Mouse (Mus musculus) kidney, embryonic 15.5 days (tissue): Measurements from ENCODE around the gene Zdhhc11. TPM values are rescaled to one million over a fixed set of nuclear protein-coding genes. Genes with fewer than 3 reads are reported as not detected.
"Not testable (repeated sequence)": the region's sequence is repeated elsewhere in the genome, so short reads cannot be mapped to it uniquely, and the experiment has no call there.

Experiments
- ATAC-seq: fragments of 200-750 bp; cut with Nextera tagmentation; replicated peaks from 2 replicates; pipeline ENCODE4 v1.8.0; 2017; ENCODE audit warnings: moderate TSS enrichment; ENCODE audit not compliant: low FRiP score
- H3K27ac ChIP-seq: fragments of 300-500 bp; sonication (generic); 2 replicates; pipeline ENCODE4 v1.5.1; 2015; ENCODE audit warnings: mild to moderate bottlenecking, inconsistent platforms
- H3K27me3 ChIP-seq: fragments of 300-500 bp; sonication (generic); 2 replicates; pipeline ENCODE4 v1.6.1; 2015; ENCODE audit warnings: inconsistent platforms
- H3K36me3 ChIP-seq: fragments of 300-500 bp; sonication (generic); 2 replicates; pipeline ENCODE4 v1.6.1; 2015; ENCODE audit warnings: inconsistent platforms
- H3K4me1 ChIP-seq: fragments of 300-500 bp; sonication (generic); 2 replicates; pipeline ENCODE4 v1.6.1; 2015; ENCODE audit warnings: inconsistent platforms
- H3K4me2 ChIP-seq: fragments of 300-500 bp; sonication (generic); 2 replicates; pipeline ENCODE4 v1.6.1; 2015; ENCODE audit warnings: moderate library complexity, mild to moderate bottlenecking, inconsistent platforms
- H3K4me3 ChIP-seq: fragments of 300-500 bp; sonication (generic); replicated peaks from 2 replicates; pipeline ENCODE4 v1.5.1; 2015; ENCODE audit warnings: mild to moderate bottlenecking, inconsistent platforms
- H3K9ac ChIP-seq: fragments of 300-500 bp; sonication (generic); 2 replicates; pipeline ENCODE4 v1.6.1; 2015; ENCODE audit warnings: mild to moderate bottlenecking, inconsistent platforms
- H3K9me3 ChIP-seq: fragments of 300-500 bp; sonication (generic); replicated peaks from 2 replicates; pipeline ENCODE4 v1.6.1; 2016; ENCODE audit warnings: inconsistent platforms
- WGBS: fragments of 180-500 bp; shearing (Covaris S2); methylation state at CpG from one replicate; pipeline ENCODE4 v1.1.7; 2015; ENCODE audit warnings: mixed read lengths; 5-methylcytosine and 5-hydroxymethylcytosine counted together
- polyA plus RNA-seq: library from polyadenylated mRNA; unstranded; fragments of >200 nt; fragmentation: Nextera tagmentation; extraction: Ambion mirVana; gene quantifications from 2 replicates; pipeline ENCODE4 v1.2.1, GENCODE M21; 2015

Gene Zdhhc11
- polyA plus RNA-seq, 1 experiment from 2014 or later, result not detected

DNA sequence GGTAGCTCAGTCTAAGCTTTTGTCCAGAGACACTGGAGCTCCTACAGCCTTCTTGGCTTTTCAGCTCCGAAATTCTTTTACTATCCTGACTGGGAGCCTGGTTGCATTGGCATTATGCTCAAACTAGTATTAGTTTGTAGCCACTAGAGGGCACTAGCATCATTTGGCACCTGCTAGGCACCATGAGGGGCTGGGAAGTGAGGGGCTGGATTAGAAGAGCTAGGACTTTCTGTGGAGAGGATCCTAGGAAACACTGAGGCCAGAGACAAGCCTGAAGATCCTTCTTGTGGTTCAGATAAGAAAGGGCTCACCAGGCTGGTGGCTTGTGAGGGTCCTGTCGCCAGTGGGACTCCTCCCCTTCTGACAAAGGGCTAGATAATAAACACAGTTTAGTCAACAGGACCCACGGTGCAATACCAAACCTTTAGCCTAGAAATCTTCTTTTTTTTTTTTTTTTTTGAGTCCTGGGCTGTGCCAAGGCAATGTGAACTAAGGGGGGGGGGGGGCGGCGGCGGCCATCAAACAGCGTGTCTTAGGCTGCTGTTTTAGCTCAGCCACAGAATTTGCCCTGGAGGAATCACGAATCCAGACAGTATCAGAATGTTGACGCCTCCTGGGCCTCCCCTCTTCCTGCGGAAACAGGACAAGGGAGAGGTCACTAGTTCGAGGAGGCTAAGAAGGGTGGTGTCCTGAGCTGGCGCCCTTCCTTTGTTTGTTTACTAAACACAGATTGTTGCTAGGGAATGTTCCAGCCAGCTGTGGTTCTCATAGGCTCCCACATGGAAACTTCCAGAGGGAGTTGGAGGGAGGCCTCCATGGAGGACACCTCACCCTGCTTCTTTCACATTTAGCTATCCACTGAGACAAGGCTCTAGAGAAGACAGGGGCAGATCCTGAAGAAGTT is 7.1 kb downstream of the Zdhhc11 start:
- Histone ChIP-seq H3K9me3 (no peaks in the 10 kb centered on the region), H3K4me3 (no peak overlapping the region), H3K9ac (no peak overlapping the region), H3K4me2 (peak overlapping the region; percentile 46), H3K36me3 (no peaks in the 10 kb centered on the region), H3K4me1 (peaks cover 10% of the 10 kb centered on the region; the same call in 1 of the 2 replicates), H3K27ac (peak overlapping the region; percentile 60; the same call in 1 of the 2 replicates), H3K27me3 (no peaks in the 10 kb centered on the region)
- peak; percentile 80 for ATAC-seq
- WGBS, result 40% methylated on average over 12 of the region's 12 CpGs

DNA sequence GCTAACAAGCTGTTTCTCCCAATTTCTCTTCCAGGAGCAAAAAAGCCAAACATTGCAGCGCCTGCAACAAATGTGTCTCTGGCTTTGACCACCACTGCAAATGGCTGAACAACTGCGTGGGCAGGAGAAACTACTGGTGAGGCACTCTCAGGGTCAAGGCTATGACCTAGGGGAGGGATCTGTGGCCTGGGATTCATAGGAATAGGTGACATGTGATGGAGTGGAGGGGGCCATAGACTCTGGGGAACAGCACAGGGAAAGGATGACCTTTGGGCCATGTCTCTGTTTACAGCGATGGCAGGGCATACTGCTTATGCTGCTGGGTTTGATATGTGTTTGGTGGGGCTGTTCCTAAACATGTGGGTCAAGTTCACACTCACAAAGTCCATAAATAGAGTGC is 10.9 kb downstream of the Zdhhc11 start:
- Histone ChIP-seq H3K4me1 (peaks cover 10% of the 10 kb centered on the region; the same call in 1 of the 2 replicates), H3K27ac (no peak overlapping the region), H3K9me3 (no peaks in the 10 kb centered on the region), H3K4me3 (no peak overlapping the region), H3K4me2 (no peak overlapping the region), H3K9ac (no peak overlapping the region), H3K27me3 (no peaks in the 10 kb centered on the region), H3K36me3 (no peaks in the 10 kb centered on the region)
- 88% methylated on average over 3 of the region's 3 CpGs for WGBS
- ATAC-seq, result no peak

DNA sequence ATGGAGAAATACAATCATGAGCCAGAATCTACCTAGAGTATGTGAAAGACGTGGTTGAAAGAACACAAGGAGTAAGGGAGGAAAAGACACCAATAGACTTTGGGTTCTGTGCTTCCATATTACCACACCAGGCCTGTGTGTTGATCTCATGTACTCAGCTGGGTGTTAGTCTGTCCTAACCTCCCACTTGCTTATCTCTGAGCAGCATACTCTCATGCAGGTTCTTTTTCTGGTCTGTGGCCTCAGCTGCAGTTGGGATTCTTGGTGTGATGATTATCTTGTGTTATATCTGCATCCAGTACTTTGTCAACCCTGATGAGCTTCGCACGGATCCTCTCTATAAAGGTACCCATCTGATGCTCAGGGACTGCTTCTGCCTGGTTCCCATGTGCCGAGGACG is 13.3 kb downstream of the Zdhhc11 start:
- 86% methylated on average over 5 of the region's 5 CpGs for WGBS
- Histone ChIP-seq H3K4me1 (no peaks in the 10 kb centered on the region), H3K9me3 (no peaks in the 10 kb centered on the region), H3K27ac (no peak overlapping the region), H3K4me2 (no peak overlapping the region), H3K36me3 (no peaks in the 10 kb centered on the region), H3K4me3 (no peak overlapping the region), H3K9ac (no peak overlapping the region), H3K27me3 (no peaks in the 10 kb centered on the region)
- ATAC-seq, result no peak

DNA sequence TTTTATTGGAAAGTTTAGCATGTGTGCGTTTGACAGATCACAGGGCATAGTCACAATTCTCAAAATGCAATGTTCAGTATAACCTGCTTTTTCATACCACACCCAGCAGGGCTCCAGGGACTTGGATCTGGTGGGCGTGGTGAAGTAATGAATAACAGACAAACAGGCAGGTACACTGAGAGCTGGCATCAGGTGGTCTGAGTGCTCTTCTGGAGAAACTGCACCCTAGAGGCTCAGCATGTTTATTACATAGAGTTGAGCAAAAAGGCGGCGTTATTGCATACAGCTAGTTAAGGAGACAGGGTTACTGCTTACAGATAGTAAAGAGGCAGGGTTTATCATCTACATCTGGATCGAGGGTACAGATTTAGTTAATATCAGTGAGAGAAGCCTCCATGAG is 26.7 kb downstream of the Zdhhc11 start:
- H3K4me3 ChIP-seq, result no peak overlapping the region
- no peak for ATAC-seq
- no peaks in the 10 kb centered on the region for H3K9me3 ChIP-seq
- H3K9ac ChIP-seq, result no peak overlapping the region
- H3K27me3 ChIP-seq, result no peaks in the 10 kb centered on the region
- H3K36me3 ChIP-seq, result no peaks in the 10 kb centered on the region
- WGBS, result 77% methylated on average over 5 of the region's 5 CpGs
- no peaks in the 10 kb centered on the region for H3K4me1 ChIP-seq
- no peak overlapping the region for H3K27ac ChIP-seq
- no peak overlapping the region for H3K4me2 ChIP-seq

DNA sequence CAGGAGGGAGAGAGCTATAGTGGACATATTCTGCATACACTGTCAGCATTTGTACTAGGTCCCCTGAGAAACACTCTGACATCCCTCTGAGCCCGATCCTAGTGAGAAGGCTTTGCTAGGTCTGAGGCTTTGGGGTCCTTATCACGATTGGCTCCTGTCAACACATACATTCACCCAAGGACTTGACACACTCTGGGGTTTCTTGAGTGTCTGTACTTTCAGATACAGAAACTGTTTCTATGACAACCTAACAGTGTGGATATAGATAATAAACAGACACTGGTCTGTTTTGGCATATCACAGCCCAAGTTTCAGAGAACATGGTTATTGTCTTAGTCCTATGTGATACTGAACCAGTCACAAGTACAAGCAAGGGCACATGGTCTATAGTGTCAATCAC is 27.1 kb downstream of the Zdhhc11 start:
- H3K36me3 ChIP-seq, result no peaks in the 10 kb centered on the region
- no peaks in the 10 kb centered on the region for H3K4me1 ChIP-seq
- H3K9me3 ChIP-seq, result no peaks in the 10 kb centered on the region
- no peak overlapping the region for H3K4me2 ChIP-seq
- H3K9ac ChIP-seq, result no peak overlapping the region
- ATAC-seq, result no peak
- 82% methylated on average over 2 of the region's 2 CpGs for WGBS
- no peaks in the 10 kb centered on the region for H3K27me3 ChIP-seq
- no peak overlapping the region for H3K27ac ChIP-seq
- no peak overlapping the region for H3K4me3 ChIP-seq

GRCm38 (mm10) chr13:73991267-73991666 is 27.6 kb downstream of the Zdhhc11 start:
- Histone ChIP-seq H3K9me3 (no peaks in the 10 kb centered on the region), H3K36me3 (no peaks in the 10 kb centered on the region), H3K4me1 (no peaks in the 10 kb centered on the region), H3K9ac (no peak overlapping the region), H3K4me2 (no peak overlapping the region), H3K27ac (no peak overlapping the region), H3K27me3 (no peaks in the 10 kb centered on the region), H3K4me3 (no peak overlapping the region)
- ATAC-seq, result no peak
- WGBS, result 80% methylated on average over 5 of the region's 5 CpGs

GRCm38 (mm10) chr13:73996456-73996855 is 32.8 kb downstream of the Zdhhc11 start:
- no peaks in the 10 kb centered on the region for H3K36me3 ChIP-seq
- H3K27me3 ChIP-seq, result peaks cover 9% of the 10 kb centered on the region; the same call in 1 of the 2 replicates
- WGBS, result 82% methylated on average over 4 of the region's 4 CpGs
- H3K4me3 ChIP-seq, result no peak overlapping the region
- H3K4me2 ChIP-seq, result no peak overlapping the region
- no peak overlapping the region for H3K9ac ChIP-seq
- no peak overlapping the region for H3K27ac ChIP-seq
- H3K4me1 ChIP-seq, result no peaks in the 10 kb centered on the region
- H3K9me3 ChIP-seq, result no peaks in the 10 kb centered on the region
- ATAC-seq, result no peak

GRCm38 (mm10) chr13:74000519-74000918 is 36.9 kb downstream of the Zdhhc11 start:
- ATAC-seq, result no peak

GRCm38 (mm10) chr13:74000961-74001360 is 37.3 kb downstream of the Zdhhc11 start:
- Histone ChIP-seq H3K27me3 (peaks cover 30% of the 10 kb centered on the region), H3K4me2 (no peak overlapping the region), H3K4me1 (no peaks in the 10 kb centered on the region), H3K9ac (no peak overlapping the region), H3K9me3 (no peaks in the 10 kb centered on the region), H3K27ac (no peak overlapping the region), H3K4me3 (no peak overlapping the region), H3K36me3 (no peaks in the 10 kb centered on the region)
- WGBS, result 83% methylated on average over 6 of the region's 6 CpGs
- no peak for ATAC-seq

More at GRCm38 (mm10) chr13:74000519-74000918, 36.9 kb downstream of the Zdhhc11 start:
- no peaks in the 10 kb centered on the region for H3K4me1 ChIP-seq
- no peak overlapping the region for H3K27ac ChIP-seq
- no peaks in the 10 kb centered on the region for H3K9me3 ChIP-seq
- no peak overlapping the region for H3K4me2 ChIP-seq
- H3K27me3 ChIP-seq, result peaks cover 26% of the 10 kb centered on the region
- H3K9ac ChIP-seq, result no peak overlapping the region
- H3K36me3 ChIP-seq, result no peaks in the 10 kb centered on the region
- no peak overlapping the region for H3K4me3 ChIP-seq

GRCm38 (mm10) chr13:74001492-74001891 is 37.8 kb downstream of the Zdhhc11 start:
- no peaks in the 10 kb centered on the region for H3K36me3 ChIP-seq
- no peak overlapping the region for H3K9ac ChIP-seq
- H3K4me3 ChIP-seq, result no peak overlapping the region
- no peak for ATAC-seq
- H3K27me3 ChIP-seq, result peaks cover 35% of the 10 kb centered on the region
- H3K27ac ChIP-seq, result no peak overlapping the region
- no peaks in the 10 kb centered on the region for H3K9me3 ChIP-seq
- no peak overlapping the region for H3K4me2 ChIP-seq
- 69% methylated on average over 4 of the region's 4 CpGs for WGBS
- no peaks in the 10 kb centered on the region for H3K4me1 ChIP-seq

DNA sequence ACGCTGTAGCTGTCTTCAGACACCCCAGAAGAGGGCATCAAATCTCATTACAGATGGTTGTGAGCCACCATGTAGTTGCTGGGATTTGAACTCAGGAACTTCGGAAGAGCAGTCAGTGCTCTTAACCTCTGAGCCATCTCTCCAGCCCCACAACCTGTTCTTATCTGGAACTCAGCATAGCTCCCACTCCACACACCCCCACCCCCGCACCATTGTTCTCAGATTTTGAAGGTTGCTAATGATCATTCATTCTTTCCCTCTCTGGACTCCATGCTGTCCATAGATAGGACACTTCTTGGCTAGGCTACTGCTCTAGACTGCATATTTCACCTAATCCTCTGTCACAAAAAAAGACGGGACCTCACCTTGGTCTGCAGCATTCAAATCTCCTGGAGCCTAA is 43.2 kb downstream of the Zdhhc11 start:
- Histone ChIP-seq H3K27me3 (peaks cover 75% of the 10 kb centered on the region), H3K4me1 (peaks cover 22% of the 10 kb centered on the region)
- not testable (repeated sequence) for ATAC-seq, H3K9me3 ChIP-seq, H3K9ac ChIP-seq, H3K4me2 ChIP-seq, H3K4me3 ChIP-seq, H3K36me3 ChIP-seq, H3K27ac ChIP-seq
- 86% methylated on average over 4 of the region's 4 CpGs for WGBS

- H3K9me3 ChIP-seq, H3K27ac ChIP-seq, ATAC-seq, H3K4me2 ChIP-seq, H3K4me3 ChIP-seq, H3K36me3 ChIP-seq, H3K9ac ChIP-seq: not testable (repeated sequence)
- peaks cover 67% of the 10 kb centered on the region for H3K27me3 ChIP-seq
- peaks cover 22% of the 10 kb centered on the region for H3K4me1 ChIP-seq
- 84% methylated on average over 2 of the region's 2 CpGs for WGBS
Observed at GRCm38 (mm10) chr13:74008216-74008615, 44.6 kb downstream of the Zdhhc11 start.
